Mouse (Mus musculus): ENCODE data around the gene Ccdc113. TPM values are rescaled to one million over a fixed set of nuclear protein-coding genes. Genes with fewer than 3 reads are reported as not detected.

Ccdc113 gene
- polyA plus RNA-seq, 1 experiment from 2014 or later: 3.2 TPM

- Histone ChIP-seq H3K9ac (no peak overlapping the region), H3K4me3 (no peak overlapping the region), H3K27me3 (replicated peaks) (no peaks in the 10 kb centered on the region), H3K4me1 (replicated peaks) (no peaks in the 10 kb centered on the region), H3K27ac (ENCODE audit: poor library complexity, severe bottlenecking) (no peak overlapping the region), H3K9me3 (replicated peaks) (0 out of 2 replicates have a peak, but pooled peaks cover 7% of the 10 kb centered on the region), H3K36me3 (no peaks in the 10 kb centered on the region), H3K4me2 (no peak overlapping the region)
- no peak for ATAC-seq (ENCODE audit: insufficient number of reproducible peaks, low FRiP score)
- 83% methylated on average over 7 of the region's 7 CpGs for WGBS
These were observed 31.5 kb upstream of the Ccdc113 start for GRCm38 (mm10) chr8:95502431-95502830.

- no peaks in the 10 kb centered on the region for H3K36me3 ChIP-seq
- no peak overlapping the region for H3K9ac ChIP-seq
- H3K4me2 ChIP-seq: no peak overlapping the region
- H3K4me3 ChIP-seq: no peak overlapping the region
- ATAC-seq (ENCODE audit: insufficient number of reproducible peaks, low FRiP score): no peak
- 0 out of 2 replicates have a peak, but pooled peaks cover 7% of the 10 kb centered on the region for H3K9me3 ChIP-seq (replicated peaks)
- no peaks in the 10 kb centered on the region for H3K27me3 ChIP-seq (replicated peaks)
- no peaks in the 10 kb centered on the region for H3K4me1 ChIP-seq (replicated peaks)
- WGBS: 64% methylated on average over 5 of the region's 5 CpGs
- H3K27ac ChIP-seq (ENCODE audit: poor library complexity, severe bottlenecking): no peak overlapping the region
These were observed 29.1 kb upstream of the Ccdc113 start for GRCm38 (mm10) chr8:95504835-95505234.

DNA sequence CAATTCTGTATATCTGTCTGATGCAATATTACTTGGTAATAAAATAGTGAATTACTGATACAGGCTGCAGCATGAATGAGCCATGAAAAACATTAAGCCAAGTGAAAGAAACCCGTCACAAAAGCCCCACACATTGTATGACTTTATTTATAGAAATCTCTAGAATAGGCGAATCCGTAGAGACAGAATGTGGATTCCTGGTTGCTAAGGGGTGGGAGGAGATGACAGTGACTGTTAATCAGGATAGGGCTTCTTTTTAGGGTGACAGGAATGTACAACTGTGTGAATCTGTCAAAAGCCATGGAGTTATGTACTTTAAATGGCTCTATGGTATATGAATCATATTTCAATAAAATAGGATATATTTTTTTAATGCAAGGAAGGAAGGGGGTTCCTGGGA, 28.3 kb upstream of the Ccdc113 start:
- Histone ChIP-seq H3K36me3 (no peaks in the 10 kb centered on the region), H3K27ac (ENCODE audit: poor library complexity, severe bottlenecking) (no peak overlapping the region), H3K9me3 (replicated peaks) (0 out of 2 replicates have a peak, but pooled peaks cover 7% of the 10 kb centered on the region), H3K27me3 (replicated peaks) (no peaks in the 10 kb centered on the region), H3K4me1 (replicated peaks) (no peaks in the 10 kb centered on the region), H3K4me2 (no peak overlapping the region), H3K4me3 (no peak overlapping the region), H3K9ac (no peak overlapping the region)
- WGBS: 82% methylated on average over 3 of the region's 3 CpGs
- no peak for ATAC-seq (ENCODE audit: insufficient number of reproducible peaks, low FRiP score)

- Histone ChIP-seq H3K36me3 (no peaks in the 10 kb centered on the region), H3K4me2 (no peak overlapping the region), H3K27ac (ENCODE audit: poor library complexity, severe bottlenecking) (no peak overlapping the region), H3K9me3 (replicated peaks) (0 out of 2 replicates have a peak, but pooled peaks cover 7% of the 10 kb centered on the region), H3K4me3 (no peak overlapping the region), H3K4me1 (replicated peaks) (no peaks in the 10 kb centered on the region), H3K27me3 (replicated peaks) (no peaks in the 10 kb centered on the region), H3K9ac (no peak overlapping the region)
- WGBS: 60% methylated on average over 5 of the region's 5 CpGs
- no peak for ATAC-seq (ENCODE audit: insufficient number of reproducible peaks, low FRiP score)
These were observed 27.6 kb upstream of the Ccdc113 start for GRCm38 (mm10) chr8:95506245-95506644.

- no peak overlapping the region for H3K27ac ChIP-seq (ENCODE audit: poor library complexity, severe bottlenecking)
- H3K9me3 ChIP-seq (replicated peaks): no peaks in the 10 kb centered on the region
- H3K4me1 ChIP-seq (replicated peaks): no peaks in the 10 kb centered on the region
- no peaks in the 10 kb centered on the region for H3K27me3 ChIP-seq (replicated peaks)
- H3K4me2 ChIP-seq: no peak overlapping the region
- WGBS: 64% methylated on average over 4 of the region's 4 CpGs
- H3K4me3 ChIP-seq: no peak overlapping the region
- no peak overlapping the region for H3K9ac ChIP-seq
- ATAC-seq (ENCODE audit: insufficient number of reproducible peaks, low FRiP score): no peak
- no peaks in the 10 kb centered on the region for H3K36me3 ChIP-seq
These were observed 21.6 kb upstream of the Ccdc113 start for GRCm38 (mm10) chr8:95512257-95512656.

- 51% methylated on average over 4 of the region's 4 CpGs for WGBS
- Histone ChIP-seq H3K9ac (no peak overlapping the region), H3K4me2 (no peak overlapping the region), H3K4me1 (replicated peaks) (no peaks in the 10 kb centered on the region), H3K36me3 (no peaks in the 10 kb centered on the region), H3K27me3 (replicated peaks) (no peaks in the 10 kb centered on the region), H3K27ac (ENCODE audit: poor library complexity, severe bottlenecking) (no peak overlapping the region), H3K4me3 (no peak overlapping the region), H3K9me3 (replicated peaks) (no peaks in the 10 kb centered on the region)
- ATAC-seq (ENCODE audit: insufficient number of reproducible peaks, low FRiP score): no peak
These were observed 20.7 kb upstream of the Ccdc113 start for GRCm38 (mm10) chr8:95513219-95513618.

GRCm38 (mm10) chr8:95516928-95517327, 17.0 kb upstream of the Ccdc113 start:
- H3K9me3 ChIP-seq (replicated peaks): no peaks in the 10 kb centered on the region
- no peak overlapping the region for H3K9ac ChIP-seq
- H3K4me3 ChIP-seq: no peak overlapping the region
- H3K36me3 ChIP-seq: no peaks in the 10 kb centered on the region
- H3K27ac ChIP-seq (ENCODE audit: poor library complexity, severe bottlenecking): no peak overlapping the region
- ATAC-seq (ENCODE audit: insufficient number of reproducible peaks, low FRiP score): no peak
- H3K4me2 ChIP-seq: no peak overlapping the region
- H3K27me3 ChIP-seq (replicated peaks): no peaks in the 10 kb centered on the region
- no peaks in the 10 kb centered on the region for H3K4me1 ChIP-seq (replicated peaks)
- 85% methylated on average over 6 of the region's 6 CpGs for WGBS

- Histone ChIP-seq H3K4me3 (no peak overlapping the region), H3K9ac (no peak overlapping the region), H3K4me1 (replicated peaks) (no peaks in the 10 kb centered on the region), H3K4me2 (no peak overlapping the region), H3K27me3 (replicated peaks) (0 out of 2 replicates have a peak, but pooled peaks cover 3% of the 10 kb centered on the region), H3K27ac (ENCODE audit: poor library complexity, severe bottlenecking) (no peak overlapping the region), H3K9me3 (replicated peaks) (no peaks in the 10 kb centered on the region), H3K36me3 (no peaks in the 10 kb centered on the region)
- no peak for ATAC-seq (ENCODE audit: insufficient number of reproducible peaks, low FRiP score)
- WGBS: 77% methylated on average over 4 of the region's 4 CpGs
These were observed 9.9 kb upstream of the Ccdc113 start for GRCm38 (mm10) chr8:95523991-95524390.

GRCm38 (mm10) chr8:95528194-95528593, 5.7 kb upstream of the Ccdc113 start:
- no peak overlapping the region for H3K27ac ChIP-seq (ENCODE audit: poor library complexity, severe bottlenecking)
- H3K4me2 ChIP-seq: no peak overlapping the region
- H3K36me3 ChIP-seq: no peaks in the 10 kb centered on the region
- 84% methylated on average over 10 of the region's 10 CpGs for WGBS
- 0 out of 2 replicates have a peak, but pooled peaks cover 3% of the 10 kb centered on the region for H3K27me3 ChIP-seq (replicated peaks)
- no peak overlapping the region for H3K4me3 ChIP-seq
- no peak for ATAC-seq (ENCODE audit: insufficient number of reproducible peaks, low FRiP score)
- H3K9me3 ChIP-seq (replicated peaks): no peaks in the 10 kb centered on the region
- no peaks in the 10 kb centered on the region for H3K4me1 ChIP-seq (replicated peaks)
- H3K9ac ChIP-seq: no peak overlapping the region

- WGBS: 61% methylated on average over 9 of the region's 9 CpGs
- ATAC-seq (ENCODE audit: insufficient number of reproducible peaks, low FRiP score): no peak
- Histone ChIP-seq H3K4me2 (no peak overlapping the region), H3K9ac (no peak overlapping the region), H3K27me3 (replicated peaks) (0 out of 2 replicates have a peak, but pooled peaks cover 3% of the 10 kb centered on the region), H3K9me3 (replicated peaks) (no peaks in the 10 kb centered on the region), H3K4me1 (replicated peaks) (no peaks in the 10 kb centered on the region), H3K36me3 (no peaks in the 10 kb centered on the region), H3K27ac (ENCODE audit: poor library complexity, severe bottlenecking) (no peak overlapping the region), H3K4me3 (no peak overlapping the region)
These were observed 5.1 kb upstream of the Ccdc113 start for GRCm38 (mm10) chr8:95528750-95529310.

DNA sequence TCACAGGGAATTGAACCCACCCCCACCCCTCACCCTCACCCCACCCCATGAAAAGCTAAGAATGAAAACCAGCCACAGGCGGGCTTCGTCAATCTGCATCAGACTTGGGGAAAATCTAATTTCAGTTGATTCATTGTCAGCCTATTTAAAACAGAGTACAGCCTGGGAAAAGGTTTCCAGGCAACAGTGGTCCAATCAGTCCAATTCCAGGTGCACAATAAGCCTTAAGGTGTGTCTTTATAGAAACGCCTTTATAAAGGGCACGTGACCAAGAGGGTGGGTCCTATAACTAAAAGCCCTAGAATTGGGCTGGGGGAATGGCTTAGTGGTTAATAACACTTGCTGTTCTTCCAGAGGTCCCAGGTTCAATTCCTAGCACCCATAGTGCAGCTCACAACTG, 1.7 kb upstream of the Ccdc113 start:
- ATAC-seq (ENCODE audit: insufficient number of reproducible peaks, low FRiP score): no peak
- Histone ChIP-seq H3K9ac (no peak overlapping the region), H3K36me3 (no peaks in the 10 kb centered on the region), H3K4me1 (replicated peaks) (no peaks in the 10 kb centered on the region), H3K27ac (ENCODE audit: poor library complexity, severe bottlenecking) (no peak overlapping the region), H3K9me3 (replicated peaks) (no peaks in the 10 kb centered on the region), H3K4me3 (no peak overlapping the region), H3K27me3 (replicated peaks) (0 out of 2 replicates have a peak, but pooled peaks cover 3% of the 10 kb centered on the region), H3K4me2 (no peak overlapping the region)
- 75% methylated on average over 4 of the region's 4 CpGs for WGBS

DNA sequence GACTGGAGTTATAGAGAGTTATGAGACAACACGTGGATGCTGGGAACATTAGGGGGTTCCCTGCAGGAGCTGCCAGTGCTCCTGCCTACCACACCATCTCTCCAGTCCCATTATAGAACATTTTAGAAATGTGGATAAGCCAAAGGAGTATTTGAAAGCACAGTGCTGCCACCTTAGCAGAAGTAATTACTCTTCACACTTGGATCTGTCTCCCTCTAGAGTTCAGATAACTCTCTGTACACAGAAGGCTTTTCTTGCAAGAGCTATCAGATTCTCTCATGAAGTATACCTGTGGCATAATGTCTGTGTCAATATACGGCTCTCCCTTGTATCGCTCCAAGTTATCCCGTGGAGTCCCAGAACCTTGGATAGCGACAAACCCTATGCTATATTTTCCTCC, 5.6 kb downstream of the Ccdc113 start:
- WGBS: 70% methylated on average over 5 of the region's 5 CpGs
- no peak overlapping the region for H3K4me2 ChIP-seq
- H3K4me3 ChIP-seq: no peak overlapping the region
- no peak overlapping the region for H3K9ac ChIP-seq
- ATAC-seq (ENCODE audit: insufficient number of reproducible peaks, low FRiP score): no peak
- H3K27me3 ChIP-seq (replicated peaks): no peaks in the 10 kb centered on the region
- H3K27ac ChIP-seq (ENCODE audit: poor library complexity, severe bottlenecking): no peak overlapping the region
- H3K4me1 ChIP-seq (replicated peaks): no peaks in the 10 kb centered on the region
- H3K36me3 ChIP-seq: no peaks in the 10 kb centered on the region
- peaks cover 5% of the 10 kb centered on the region; the same call in 1 of the 2 replicates for H3K9me3 ChIP-seq (replicated peaks)

Data from heart, embryonic 12.5 days (tissue).